Mouse (Mus musculus) embryo, embryonic 9.5 days (tissue): ENCODE results near the gene Spns2.

Source experiments
- DNase-seq: peaks from one replicate; pipeline ENCODE4 v3.0.0-alpha.2; 2017; ENCODE audit errors: extremely low spot score

Gene Spns2

GRCm38 (mm10) chr11:72489881-72490301 is at the start of gene Spns2:
TSS of gene Spns2 (minus strand) at chr11:72489904.
- peak; percentile 87 for DNase-seq

GRCm38 (mm10) chr11:72538811-72539210 is 49.1 kb upstream of the Spns2 start:
- DNase-seq: no peak

GRCm38 (mm10) chr11:72538037-72538755 is 48.5 kb upstream of the Spns2 start:
- no peak for DNase-seq

- no peak for DNase-seq
Measured at GRCm38 (mm10) chr11:72537503-72537902, 47.8 kb upstream of the Spns2 start.

- no peak for DNase-seq
Measured at GRCm38 (mm10) chr11:72535519-72535918, 45.8 kb upstream of the Spns2 start.

- DNase-seq: no peak
Measured at GRCm38 (mm10) chr11:72532890-72533289, 43.2 kb upstream of the Spns2 start.

GRCm38 (mm10) chr11:72531632-72532031 is 41.9 kb upstream of the Spns2 start:
- DNase-seq: no peak

GRCm38 (mm10) chr11:72531144-72531543 is 41.4 kb upstream of the Spns2 start:
- no peak for DNase-seq

GRCm38 (mm10) chr11:72526190-72526589 is 36.5 kb upstream of the Spns2 start:
- DNase-seq: no peak

- DNase-seq: no peak
Measured at GRCm38 (mm10) chr11:72523711-72524110, 34.0 kb upstream of the Spns2 start.

GRCm38 (mm10) chr11:72522616-72523041 is 32.9 kb upstream of the Spns2 start:
- DNase-seq: no peak

- DNase-seq: no peak
Measured at GRCm38 (mm10) chr11:72521598-72522541, 32.2 kb upstream of the Spns2 start.

- no peak for DNase-seq
Measured at GRCm38 (mm10) chr11:72519895-72520294, 30.2 kb upstream of the Spns2 start.

- no peak for DNase-seq
Measured at GRCm38 (mm10) chr11:72519189-72519588, 29.5 kb upstream of the Spns2 start.

GRCm38 (mm10) chr11:72518449-72518848 is 28.7 kb upstream of the Spns2 start:
- DNase-seq: no peak

- no peak for DNase-seq
Measured at GRCm38 (mm10) chr11:72514967-72515366, 25.3 kb upstream of the Spns2 start.

GRCm38 (mm10) chr11:72508651-72509050 is 18.9 kb upstream of the Spns2 start:
- no peak for DNase-seq

GRCm38 (mm10) chr11:72507651-72508050 is 17.9 kb upstream of the Spns2 start:
- DNase-seq: no peak

GRCm38 (mm10) chr11:72504016-72504797 is 14.5 kb upstream of the Spns2 start:
- DNase-seq: no peak

GRCm38 (mm10) chr11:72503501-72503921 is 13.8 kb upstream of the Spns2 start:
- DNase-seq: no peak

GRCm38 (mm10) chr11:72502236-72502635 is 12.5 kb upstream of the Spns2 start:
- peak; percentile 15 for DNase-seq
